Mouse (Mus musculus): ENCODE results near the gene Accsl. TPM values are rescaled to one million over a fixed set of nuclear protein-coding genes. Genes with fewer than 3 reads are reported as not detected.

The Accsl gene
- not detected in 3 replicates for total RNA-seq (2017)

DNA sequence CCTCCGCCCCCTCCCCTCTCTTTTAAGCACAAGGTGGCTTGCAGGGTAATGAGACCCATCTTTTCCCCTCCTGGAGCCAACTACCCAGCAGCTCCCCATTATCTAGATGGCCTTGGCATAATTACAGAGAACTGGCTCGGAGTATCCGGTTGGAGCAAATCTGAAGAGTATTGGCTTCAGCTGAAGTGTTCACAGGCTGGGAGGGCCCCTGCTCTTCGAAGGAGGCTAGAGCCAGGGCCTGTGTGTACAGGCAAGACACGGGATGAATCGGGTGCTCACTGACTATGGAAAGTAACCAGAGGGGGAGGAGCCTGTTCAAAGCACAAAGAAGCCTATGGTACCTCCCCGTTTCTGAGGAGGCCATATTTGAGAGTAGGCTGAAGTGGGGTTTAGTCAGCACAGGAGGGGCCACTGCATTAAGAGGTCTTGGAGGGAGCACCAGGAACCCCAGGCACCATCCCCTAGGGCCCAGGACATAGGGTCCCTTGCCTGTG is at the start of gene Accsl:
Gene Accsl, minus strand, starts transcription at position 51 of the 494 bp plus-strand sequence.
- ATAC-seq (replicated peaks; ENCODE audit: insufficient number of reproducible peaks, low FRiP score, low TSS enrichment, poor library complexity, severe bottlenecking), result no peak

DNA sequence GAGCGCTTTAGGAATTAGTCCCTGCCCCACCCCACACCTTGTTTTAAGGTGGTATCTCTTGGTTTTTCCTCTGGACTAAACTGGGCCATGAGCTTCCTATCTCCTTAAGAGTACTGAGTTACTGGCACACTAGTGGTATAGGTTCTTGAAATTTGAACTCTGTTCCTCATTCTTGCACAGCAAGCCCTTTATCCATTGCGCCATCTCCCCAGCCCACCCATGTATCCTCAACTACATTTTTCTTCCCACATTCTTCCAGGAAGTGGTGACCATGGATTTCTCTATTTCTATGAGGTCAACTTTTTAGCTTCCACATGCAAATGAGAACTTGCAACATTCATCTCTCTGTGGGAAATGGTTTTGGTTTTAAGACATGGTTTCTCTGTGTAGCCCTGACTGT is 44.6 kb upstream of the Accsl start:
- ATAC-seq (replicated peaks; ENCODE audit: insufficient number of reproducible peaks, low FRiP score, low TSS enrichment, poor library complexity, severe bottlenecking), result no peak

DNA sequence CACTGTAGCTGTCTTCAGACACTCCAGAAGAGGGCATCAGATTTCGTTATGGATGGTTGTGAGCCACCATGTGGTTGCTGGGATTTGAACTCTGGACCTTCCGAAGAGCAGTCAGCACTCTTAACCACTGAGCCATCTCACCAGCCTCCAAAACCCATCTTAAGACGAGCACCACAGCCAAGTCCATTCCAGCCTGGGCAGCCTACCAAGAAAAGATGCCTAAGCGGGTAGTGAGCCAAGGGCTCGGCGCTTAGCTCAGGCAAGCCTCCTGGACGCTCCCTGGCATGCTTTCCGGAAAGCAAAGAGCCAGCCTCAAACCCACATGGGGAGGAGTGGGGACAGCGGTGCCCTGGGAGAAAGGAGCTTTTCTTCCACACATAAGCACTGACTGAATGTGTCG is 43.0 kb upstream of the Accsl start:
- ATAC-seq (replicated peaks; ENCODE audit: insufficient number of reproducible peaks, low FRiP score, low TSS enrichment, poor library complexity, severe bottlenecking), result no peak

DNA sequence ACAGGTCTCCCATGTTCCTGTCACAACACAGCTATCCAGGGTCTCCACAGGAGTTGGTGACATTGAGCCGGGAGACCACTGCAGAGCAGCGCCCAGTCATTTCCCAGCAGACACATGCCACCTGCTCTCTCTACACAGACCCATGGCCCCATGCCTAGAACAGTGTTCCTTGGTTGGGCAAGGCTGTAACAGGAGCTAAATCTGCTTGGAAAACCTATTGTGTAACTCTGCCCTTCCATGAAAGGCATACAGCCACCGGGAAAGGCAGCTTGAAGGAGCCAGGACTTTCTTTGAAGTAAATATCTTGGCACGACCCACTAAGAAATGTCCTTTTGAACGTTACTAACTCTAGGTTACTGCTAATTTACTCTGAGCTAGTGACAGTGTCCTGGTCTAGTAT is 40.8 kb upstream of the Accsl start:
- ATAC-seq (replicated peaks; ENCODE audit: insufficient number of reproducible peaks, low FRiP score, low TSS enrichment, poor library complexity, severe bottlenecking), result no peak

DNA sequence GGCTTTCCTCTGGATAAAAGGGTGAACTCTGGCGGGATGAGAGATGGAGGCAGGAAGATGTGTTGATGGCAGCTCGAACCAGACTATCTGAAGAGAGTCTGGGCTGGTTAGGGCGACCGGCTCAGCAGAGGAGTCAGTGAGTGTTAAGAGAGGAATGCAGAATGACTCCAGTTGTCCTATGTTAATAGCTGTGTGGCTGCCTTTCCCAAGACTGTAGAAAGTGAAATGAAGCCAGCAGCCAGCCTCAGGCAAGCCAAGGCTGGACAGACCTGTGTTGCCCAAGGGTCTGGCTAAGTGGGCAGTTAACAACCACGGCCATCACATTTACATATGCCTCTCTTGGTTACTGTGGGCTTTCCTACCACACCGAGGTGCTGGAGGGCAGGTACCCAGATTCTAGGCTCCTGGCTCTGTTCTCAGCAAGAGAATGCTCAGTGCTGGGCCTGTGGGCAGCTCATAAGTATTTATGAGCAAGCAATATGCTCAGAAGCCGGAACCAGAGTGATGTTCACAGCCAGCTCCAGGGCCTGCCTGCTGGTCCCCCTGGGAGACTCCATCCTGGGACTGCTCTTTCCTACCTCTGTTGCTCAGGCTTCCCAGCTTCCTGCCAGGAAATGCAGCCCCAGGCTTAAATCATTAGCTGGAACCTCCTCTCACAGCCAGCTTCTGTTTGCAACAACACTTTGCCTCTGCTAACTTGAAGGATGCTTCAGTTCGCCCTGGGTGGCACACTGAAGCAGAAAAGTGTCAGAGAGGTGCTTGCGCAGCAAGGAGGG is 38.8 kb upstream of the Accsl start:
- ATAC-seq (replicated peaks; ENCODE audit: insufficient number of reproducible peaks, low FRiP score, low TSS enrichment, poor library complexity, severe bottlenecking), result no peak

DNA sequence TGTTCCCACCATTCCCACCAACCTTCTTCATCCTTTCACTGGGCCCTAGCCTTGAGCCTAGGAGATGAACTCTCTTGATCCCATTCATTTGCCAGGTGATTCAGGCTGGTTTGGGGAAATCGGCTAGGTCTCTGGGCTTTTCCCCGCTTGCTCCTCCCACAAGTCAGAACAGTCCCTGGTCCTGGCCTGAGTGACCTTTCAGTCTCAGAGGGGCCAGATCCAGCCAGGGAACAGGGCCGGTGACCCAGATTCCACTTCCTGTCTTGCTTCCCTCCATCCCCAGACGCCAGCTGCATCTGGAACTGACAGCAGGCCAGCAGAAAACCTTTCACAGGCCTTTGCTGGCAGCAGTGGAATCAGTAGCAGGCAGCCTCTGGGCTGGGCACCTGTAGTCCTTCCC is 37.4 kb upstream of the Accsl start:
- ATAC-seq (replicated peaks; ENCODE audit: insufficient number of reproducible peaks, low FRiP score, low TSS enrichment, poor library complexity, severe bottlenecking), result no peak

DNA sequence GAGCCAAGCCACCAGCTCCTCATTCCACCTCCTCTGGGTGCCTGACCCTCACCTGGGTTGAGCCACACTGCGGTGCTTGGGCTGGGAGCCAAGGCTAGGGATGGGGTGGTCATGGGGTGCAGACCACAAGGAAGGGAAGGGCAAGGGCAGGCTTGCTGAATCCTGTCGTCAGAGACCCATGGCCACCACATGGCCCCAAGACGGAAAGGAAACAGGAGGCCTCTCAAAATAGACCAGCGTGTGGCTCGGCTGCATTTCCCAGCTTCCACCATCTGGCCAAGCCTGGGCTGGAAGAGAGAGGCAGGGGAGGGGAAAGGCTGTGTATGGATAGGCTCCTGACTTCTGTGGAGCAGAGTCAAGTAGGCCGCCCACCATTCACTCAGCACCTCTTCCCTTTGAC is 34.5 kb upstream of the Accsl start:
- ATAC-seq (replicated peaks; ENCODE audit: insufficient number of reproducible peaks, low FRiP score, low TSS enrichment, poor library complexity, severe bottlenecking), result no peak

DNA sequence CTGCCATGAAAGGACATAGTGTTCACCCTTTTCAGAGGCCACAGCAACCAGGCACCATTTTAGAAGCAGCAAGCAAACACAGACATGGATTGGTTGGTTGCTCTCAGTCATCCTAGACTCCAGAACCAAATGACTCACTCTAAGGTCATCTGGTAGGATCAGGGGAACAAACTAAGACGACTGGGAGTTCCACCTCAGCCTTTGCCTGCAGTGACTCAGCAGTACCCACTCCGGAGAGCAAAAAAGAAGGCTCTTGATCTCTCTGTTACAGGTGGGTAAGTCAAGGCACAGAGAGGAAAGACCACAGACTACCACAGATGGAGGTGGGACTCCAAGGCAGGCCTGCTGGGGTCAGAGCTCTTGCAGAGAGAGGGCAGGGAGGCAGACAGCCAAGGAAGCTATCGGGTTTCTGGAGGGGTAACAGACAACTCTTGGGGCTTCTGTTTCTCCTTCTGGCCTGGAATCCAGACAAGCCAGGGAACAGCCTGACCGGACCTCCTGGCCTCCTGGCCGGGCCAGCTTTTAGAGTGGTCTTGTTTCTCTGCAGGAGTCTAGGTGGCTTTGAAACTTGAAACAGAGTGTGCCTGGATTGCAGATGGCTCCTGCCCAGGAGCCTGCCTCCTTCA is 33.8 kb upstream of the Accsl start:
- no peak for ATAC-seq (replicated peaks; ENCODE audit: insufficient number of reproducible peaks, low FRiP score, low TSS enrichment, poor library complexity, severe bottlenecking)

DNA sequence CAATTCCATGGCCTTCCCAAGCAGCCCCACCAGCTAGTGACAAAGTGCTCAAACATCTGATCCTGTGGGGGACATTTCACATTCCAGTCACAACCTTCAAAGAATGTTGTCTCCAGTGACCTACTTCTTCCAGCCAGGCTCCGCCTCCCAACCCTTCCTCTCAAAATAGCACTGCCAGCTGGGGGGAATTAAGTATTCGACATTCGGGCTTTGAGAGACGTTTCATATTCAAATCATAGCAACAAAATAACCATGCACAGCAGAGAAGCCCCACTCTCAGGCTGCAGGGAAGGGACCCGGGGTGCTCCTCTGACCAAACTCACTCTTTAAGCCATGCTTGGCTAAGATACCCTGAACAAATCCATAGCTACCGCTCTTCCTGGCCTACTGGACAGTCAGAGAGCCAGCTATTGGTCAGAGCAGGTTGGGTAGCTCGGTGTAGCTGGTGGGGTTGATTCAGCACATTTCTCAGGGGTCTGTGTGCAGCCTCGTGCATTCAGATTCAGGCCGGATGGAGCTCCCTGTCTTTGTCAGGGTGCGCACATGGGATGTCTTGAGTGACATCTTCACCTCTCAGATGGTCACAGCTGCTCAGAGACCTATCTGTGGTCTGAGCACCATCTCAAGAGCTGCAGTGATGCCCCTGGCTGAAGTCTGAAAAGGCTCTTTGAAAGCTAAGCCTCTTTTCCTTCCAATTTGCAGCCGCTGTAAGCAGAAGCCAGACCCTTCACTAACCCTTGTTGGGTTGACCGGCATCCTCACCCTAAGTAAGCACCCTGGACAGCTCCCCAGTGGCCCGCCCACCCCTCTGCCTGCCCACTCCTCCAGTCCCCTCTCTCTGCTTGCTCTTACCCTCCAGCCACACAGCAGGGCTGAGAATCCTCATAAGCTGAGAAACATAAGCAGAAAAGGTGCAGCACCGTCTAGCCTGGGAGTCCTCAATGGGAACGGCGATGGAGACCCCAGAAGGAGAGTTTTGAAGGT is 30.7 kb upstream of the Accsl start:
- ATAC-seq (replicated peaks; ENCODE audit: insufficient number of reproducible peaks, low FRiP score, low TSS enrichment, poor library complexity, severe bottlenecking), result no peak

DNA sequence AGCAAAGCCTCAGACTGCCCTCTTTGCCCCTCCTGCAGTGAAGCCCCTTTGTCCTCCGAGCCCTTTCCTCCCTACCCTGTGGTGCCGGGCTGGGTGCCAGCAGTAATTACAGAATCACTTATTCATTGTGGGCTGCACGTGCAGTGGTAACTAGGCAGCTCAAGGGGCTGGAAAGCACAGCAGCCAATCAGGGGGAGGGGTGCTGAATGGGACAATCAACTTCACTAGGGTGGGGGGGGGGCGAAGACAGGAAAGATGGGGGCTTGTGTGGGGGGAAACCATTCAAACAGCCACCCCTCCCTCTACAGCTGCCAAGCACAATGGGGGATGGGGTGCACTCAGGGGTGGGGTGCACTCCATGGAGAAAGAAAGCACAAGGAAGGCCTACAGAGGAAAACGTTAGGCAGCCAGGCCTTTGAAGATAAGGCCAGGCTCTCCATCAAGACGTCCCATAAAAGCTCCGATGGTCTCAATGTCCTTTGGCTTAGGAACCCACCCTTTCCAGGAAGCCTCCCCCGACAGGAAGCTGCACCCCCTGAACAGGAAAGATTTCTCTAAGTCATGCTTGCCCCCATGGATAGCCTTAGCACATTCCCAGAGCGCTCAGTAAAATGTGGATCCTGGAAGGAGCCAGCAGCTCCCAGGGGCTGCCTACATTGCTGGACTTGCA is 22.8 kb upstream of the Accsl start:
- no peak for ATAC-seq (replicated peaks; ENCODE audit: insufficient number of reproducible peaks, low FRiP score, low TSS enrichment, poor library complexity, severe bottlenecking)

DNA sequence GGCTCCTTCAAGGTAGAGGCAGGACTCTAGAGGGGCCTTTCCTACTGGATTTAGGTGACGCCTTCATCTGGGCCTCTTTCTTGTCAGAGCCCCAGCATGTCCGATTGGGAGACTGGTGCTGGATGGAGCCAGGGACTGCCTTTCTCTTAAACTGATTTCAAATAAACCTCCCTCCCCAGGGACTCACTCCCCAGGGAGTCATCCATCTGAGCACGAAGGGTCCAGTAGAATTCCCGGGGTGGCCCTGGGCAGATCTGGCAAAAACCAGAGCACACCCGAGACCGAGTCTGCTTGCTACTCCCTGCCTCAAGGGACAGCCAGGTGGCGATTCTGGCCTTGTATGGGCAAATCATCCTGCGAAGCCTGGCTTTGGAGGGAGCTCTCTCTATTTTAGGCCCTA is 21.2 kb upstream of the Accsl start:
- ATAC-seq (replicated peaks; ENCODE audit: insufficient number of reproducible peaks, low FRiP score, low TSS enrichment, poor library complexity, severe bottlenecking), result no peak

DNA sequence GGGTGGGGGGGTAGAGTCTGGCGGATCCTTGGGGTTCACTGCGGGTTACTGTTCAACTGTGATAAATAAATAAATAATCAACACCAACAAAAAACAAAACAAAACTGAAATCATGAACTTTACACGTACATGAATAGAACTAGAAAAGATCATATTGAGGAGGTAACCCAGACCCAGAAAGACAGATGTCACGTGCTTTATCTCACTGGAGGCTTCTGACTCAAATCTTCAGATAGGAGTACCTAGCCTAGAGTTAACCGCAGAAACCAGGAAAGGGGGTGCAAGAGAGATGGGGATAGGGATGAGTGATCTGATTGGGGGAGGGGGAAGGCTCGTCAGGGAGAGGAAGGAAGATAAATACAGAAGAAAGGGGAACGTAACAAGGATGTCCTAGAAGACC is 20.1 kb upstream of the Accsl start:
- ATAC-seq (replicated peaks; ENCODE audit: insufficient number of reproducible peaks, low FRiP score, low TSS enrichment, poor library complexity, severe bottlenecking), result no peak

DNA sequence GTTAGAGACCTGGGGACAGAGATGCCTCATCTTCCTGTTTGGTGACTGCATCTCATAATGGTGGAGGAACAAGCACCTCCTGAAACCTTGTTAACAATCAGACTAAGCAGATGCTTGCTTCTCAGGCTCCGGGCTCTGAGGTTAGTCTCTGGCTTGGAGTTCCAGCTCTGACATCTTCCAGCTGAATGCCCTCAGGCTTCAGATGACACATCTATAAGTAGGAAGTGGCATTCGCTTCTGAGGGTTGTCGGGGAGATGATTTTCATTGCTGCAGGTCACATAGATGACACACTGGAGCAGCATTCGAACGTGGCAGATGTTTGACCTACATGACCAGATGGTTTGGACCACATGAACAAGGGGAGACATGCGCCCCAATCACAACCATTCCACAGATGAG is 19.4 kb upstream of the Accsl start:
- ATAC-seq (replicated peaks; ENCODE audit: insufficient number of reproducible peaks, low FRiP score, low TSS enrichment, poor library complexity, severe bottlenecking), result no peak

DNA sequence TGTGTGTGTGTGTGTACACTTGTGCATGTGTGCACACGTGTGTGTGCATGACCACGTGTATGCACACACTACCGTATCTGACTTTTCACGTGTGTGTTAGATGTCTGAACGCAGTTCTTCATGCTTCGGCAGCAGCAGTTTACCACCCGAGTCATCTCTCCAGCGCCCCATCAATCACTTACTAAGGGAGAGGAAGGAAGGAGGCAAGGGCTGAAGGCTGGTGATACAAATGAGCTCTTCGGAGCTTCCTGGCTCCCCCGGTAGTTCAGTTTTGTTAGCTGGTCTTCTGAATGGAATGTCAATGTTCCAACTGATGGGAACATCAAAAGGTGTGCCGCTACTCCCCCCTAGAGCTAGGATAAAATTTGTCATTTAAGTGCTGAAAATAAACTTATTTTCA is 18.3 kb upstream of the Accsl start:
- ATAC-seq (replicated peaks; ENCODE audit: insufficient number of reproducible peaks, low FRiP score, low TSS enrichment, poor library complexity, severe bottlenecking), result no peak

DNA sequence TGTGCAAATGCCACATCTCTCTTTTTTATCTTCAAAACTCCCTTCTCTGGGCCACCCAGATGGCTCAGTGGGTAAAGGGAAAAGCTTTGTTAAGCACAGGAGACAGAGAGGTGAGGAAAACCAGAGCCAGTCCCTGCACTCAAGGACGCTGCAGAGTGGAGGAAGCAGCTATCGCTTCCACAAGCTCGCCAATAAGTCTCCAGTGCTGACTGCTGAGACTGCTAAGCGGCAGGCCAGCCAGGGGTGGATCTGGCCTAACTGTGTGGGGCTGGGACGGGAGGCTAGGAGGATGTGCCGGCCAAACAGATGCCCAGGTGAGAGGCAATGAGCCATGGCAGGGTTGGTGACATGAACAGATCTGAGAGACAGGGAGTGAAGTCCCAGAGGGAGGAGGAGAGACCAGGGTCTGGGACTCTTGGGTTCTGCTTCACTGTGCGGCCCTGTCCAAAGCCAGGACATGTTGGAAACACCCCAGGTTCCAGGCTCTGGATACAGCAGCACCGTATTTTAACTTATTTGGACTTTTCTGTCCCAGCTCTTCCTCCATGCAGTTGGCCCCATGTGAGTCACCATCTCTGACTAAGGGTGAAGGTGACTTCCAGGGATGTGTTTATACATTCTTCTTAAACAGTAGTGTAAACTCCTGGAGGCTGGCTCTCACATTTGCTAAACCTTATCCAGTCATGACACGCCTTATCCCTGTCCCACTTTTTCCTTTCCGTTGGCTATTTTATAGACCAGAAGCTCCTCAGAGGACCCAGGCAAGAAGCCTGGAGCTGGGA is 17.2 kb upstream of the Accsl start:
- ATAC-seq (replicated peaks; ENCODE audit: insufficient number of reproducible peaks, low FRiP score, low TSS enrichment, poor library complexity, severe bottlenecking), result no peak

DNA sequence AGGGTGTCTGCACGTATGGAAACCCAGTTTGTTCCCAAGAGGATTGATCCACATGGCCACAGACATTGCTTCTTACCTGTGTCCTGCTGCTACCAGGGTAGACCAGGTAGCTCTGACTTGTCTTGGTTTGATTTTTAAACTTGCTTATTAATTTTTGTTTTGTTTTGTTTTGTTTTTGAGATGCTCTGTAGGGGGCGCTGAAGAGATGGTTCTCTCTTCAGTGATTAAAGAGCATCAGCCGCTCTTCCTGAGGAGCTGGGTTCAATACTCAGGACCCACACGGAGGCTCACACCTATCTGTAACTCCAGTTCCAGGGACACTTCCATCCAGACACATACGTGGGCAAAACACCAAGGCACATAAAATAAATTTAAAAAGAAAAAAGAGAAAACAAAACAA is 14.1 kb upstream of the Accsl start:
- ATAC-seq (replicated peaks; ENCODE audit: insufficient number of reproducible peaks, low FRiP score, low TSS enrichment, poor library complexity, severe bottlenecking), result no peak

DNA sequence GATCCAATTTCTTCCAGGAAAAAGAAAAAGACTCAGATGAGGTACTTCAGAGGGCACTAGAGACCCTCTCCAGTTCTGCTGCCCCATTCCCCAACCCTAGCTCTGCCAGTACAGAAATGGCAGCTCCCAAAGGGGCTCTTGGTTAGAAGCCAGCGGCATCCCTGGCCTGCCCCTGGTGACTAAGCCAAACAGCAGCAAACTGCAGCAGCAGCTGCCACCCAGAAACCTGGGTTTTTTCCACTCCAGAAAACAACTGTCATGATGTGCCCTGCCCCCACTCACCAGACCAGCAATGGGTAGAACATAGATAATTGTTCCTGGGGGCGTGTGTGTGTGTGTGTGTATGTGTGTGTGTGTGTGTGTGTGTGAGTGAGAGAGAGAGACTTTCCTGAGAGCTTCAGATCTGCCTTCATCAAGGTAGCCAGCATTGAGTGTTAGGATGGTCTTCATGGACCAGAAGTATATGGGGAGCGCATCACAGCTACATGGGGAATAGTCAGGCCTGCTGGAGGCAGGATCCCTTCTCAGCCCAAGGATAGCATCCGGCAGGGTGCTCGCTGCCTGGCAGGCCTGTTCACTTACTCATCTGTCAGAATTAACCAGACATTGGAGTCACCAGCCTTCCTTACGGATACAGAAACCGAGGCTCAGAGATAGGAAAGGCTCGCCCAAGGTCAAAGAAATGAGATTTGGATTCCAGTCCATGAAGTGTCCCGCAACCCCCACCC is 12.8 kb upstream of the Accsl start:
- no peak for ATAC-seq (replicated peaks; ENCODE audit: insufficient number of reproducible peaks, low FRiP score, low TSS enrichment, poor library complexity, severe bottlenecking)

Measured in monocyte, adult 5-6 weeks (primary cell).